Mouse (Mus musculus): Measurements from ENCODE around the gene Gpr61. TPM values are rescaled to one million over a fixed set of nuclear protein-coding genes. Genes with fewer than 3 reads are reported as not detected.

Gene Gpr61
- total RNA-seq, 1 experiment, result 0.09 TPM

DNA sequence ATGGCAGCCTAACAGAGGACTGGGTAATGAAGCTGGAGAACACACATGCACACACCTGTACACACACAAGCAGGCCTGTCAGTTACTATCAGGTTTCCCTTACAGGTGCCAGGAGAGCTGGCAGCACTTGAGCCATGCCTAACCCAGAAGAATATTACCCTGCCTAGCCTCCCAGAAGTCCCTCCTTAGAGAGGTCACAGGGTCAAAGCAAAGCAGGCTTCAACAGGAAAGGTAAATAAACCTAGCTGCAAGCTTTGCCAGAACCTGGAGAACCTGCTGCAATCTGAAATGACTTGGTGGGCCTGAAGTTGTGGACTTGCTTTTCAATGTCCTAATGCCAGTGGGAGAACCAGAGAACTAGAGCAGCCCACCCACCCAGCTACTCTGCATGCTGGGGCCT lies 47.8 kb upstream of the Gpr61 start:
- Histone ChIP-seq H3K36me3 (ENCODE audit: control insufficient read depth, insufficient read depth, low read length, poor library complexity, severe bottlenecking) (peaks cover 20% of the 10 kb centered on the region; the same call in 1 of the 2 replicates), H3K27ac (ENCODE audit: insufficient read depth, low read depth, low read length, poor library complexity, severe bottlenecking) (no peak overlapping the region), H3K9me3 (ENCODE audit: control insufficient read depth, insufficient read depth, low read depth, low read length) (no peaks in the 10 kb centered on the region), H3K9ac (ENCODE audit: insufficient read depth, low read depth, low read length, poor library complexity, severe bottlenecking) (no peak overlapping the region), H3K4me3 (ENCODE audit: insufficient read depth in 1 of 2, low read depth in 1 of 2, low read length in 2 of 2, poor library complexity in 1 of 2, severe bottlenecking in 1 of 2) (no peak overlapping the region), H3K4me1 (ENCODE audit: control insufficient read depth in 2 of 2, insufficient read depth in 2 of 2, low read length in 2 of 2, poor library complexity in 1 of 2) (peaks cover 2 to 24% of the 10 kb centered on the region in 2 experiments; a peak in 3 of 4 replicates)
- in situ Hi-C loops (cut with MboI; ENCODE audit: low sequenced_read_pairs in 2 of 2, unreplicated experiment in 2 of 2), result no loop called here
- TF ChIP-seq HCFC1 (IDR thresholded peaks at IDR 0.05; ENCODE audit: borderline replicate concordance, insufficient read depth, low read length), result no peak
- no peak for TF ChIP-seq ZC3H11A (IDR thresholded peaks at IDR 0.05; ENCODE audit: borderline replicate concordance, low read depth, low read length)
- no peak for TF ChIP-seq ZNF384 (IDR thresholded peaks at IDR 0.05; ENCODE audit: low read depth, low read length)
- no peak for TF ChIP-seq MAFK (IDR thresholded peaks at IDR 0.05; ENCODE audit: insufficient read depth, low read depth, low read length)
- no peak for TF ChIP-seq CHD2 (IDR thresholded peaks at IDR 0.05; ENCODE audit: low read depth, low read length)
- DNase-seq (ENCODE audit: low read depth, low spot score), result no peak

DNA sequence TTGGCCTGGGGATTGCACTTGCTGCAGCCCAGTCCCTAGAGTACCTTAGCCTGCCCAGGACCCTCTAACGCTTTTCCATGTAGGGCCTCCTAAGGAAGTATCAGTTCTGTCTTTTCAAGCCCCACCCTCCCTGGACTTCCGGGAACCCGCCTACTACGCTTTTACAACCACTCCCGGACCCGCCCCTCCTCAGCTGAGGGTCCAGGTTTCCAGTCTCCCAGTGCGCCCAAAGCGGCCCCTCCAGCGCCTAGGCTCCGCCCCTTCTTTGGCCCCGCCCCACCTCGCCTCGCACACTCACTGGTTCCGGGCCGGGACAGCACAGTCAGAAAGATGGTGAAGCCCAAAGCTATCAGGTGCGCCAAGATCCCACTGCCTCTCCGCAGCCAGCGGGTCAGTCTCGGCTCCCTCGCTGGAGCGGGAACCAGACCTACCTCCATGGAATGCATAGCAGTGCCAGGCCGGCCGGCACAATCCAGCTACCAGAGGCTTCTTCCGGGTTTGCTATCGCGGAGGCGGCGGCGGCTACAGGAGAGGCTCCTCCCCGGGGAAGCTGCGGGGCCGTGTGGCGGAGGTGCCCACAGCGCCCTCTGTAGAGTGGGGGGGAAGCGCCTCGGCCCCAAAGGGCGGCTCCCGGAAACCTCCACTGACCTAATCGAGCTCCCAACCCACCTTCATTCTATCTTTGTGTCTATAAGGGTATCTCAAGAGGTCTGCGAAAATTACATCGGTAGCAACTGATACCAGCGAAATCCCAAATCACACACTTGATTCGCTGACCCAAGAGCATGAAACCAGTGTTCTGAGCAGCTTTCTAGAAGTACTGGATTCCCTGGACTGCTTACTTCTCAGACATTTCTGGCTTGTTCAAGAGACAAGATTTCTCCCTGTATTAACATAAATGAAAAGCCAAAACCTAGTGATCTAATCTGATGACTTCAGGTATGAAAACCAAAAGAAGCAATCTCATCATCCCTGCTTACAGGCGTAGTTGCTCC lies 45.9 kb upstream of the Gpr61 start, which contains the start of gene Cyb561d1:
Cyb561d1 (minus strand) TSS at position 884 of the 995 bp plus-strand sequence.
- DNase-seq (ENCODE audit: low read depth, low spot score), result peak; percentile 96
- Histone ChIP-seq H3K27ac (ENCODE audit: insufficient read depth, low read depth, low read length, poor library complexity, severe bottlenecking) (peak within 1 kb of the TSS; percentile 70), H3K4me1 (ENCODE audit: control insufficient read depth in 2 of 2, insufficient read depth in 2 of 2, low read length in 2 of 2, poor library complexity in 1 of 2) (peaks cover 2 to 25% of the 10 kb centered on the region in 2 experiments; a peak in 3 of 4 replicates), H3K36me3 (ENCODE audit: control insufficient read depth, insufficient read depth, low read length, poor library complexity, severe bottlenecking) (peaks cover 10% of the 10 kb centered on the region; the same call in 1 of the 2 replicates), H3K9me3 (ENCODE audit: control insufficient read depth, insufficient read depth, low read depth, low read length) (no peaks in the 10 kb centered on the region), H3K9ac (ENCODE audit: insufficient read depth, low read depth, low read length, poor library complexity, severe bottlenecking) (peak within 1 kb of the TSS; percentile 89), H3K4me3 (ENCODE audit: insufficient read depth in 1 of 2, low read depth in 1 of 2, low read length in 2 of 2, poor library complexity in 1 of 2, severe bottlenecking in 1 of 2) (peak within 1 kb of the TSS; percentile 89 to 96)
- no peak for TF ChIP-seq ZNF384 (IDR thresholded peaks at IDR 0.05; ENCODE audit: low read depth, low read length)
- no peak for TF ChIP-seq ZC3H11A (IDR thresholded peaks at IDR 0.05; ENCODE audit: borderline replicate concordance, low read depth, low read length)
- no peak for TF ChIP-seq MAFK (IDR thresholded peaks at IDR 0.05; ENCODE audit: insufficient read depth, low read depth, low read length)
- TF ChIP-seq HCFC1 (IDR thresholded peaks at IDR 0.05; ENCODE audit: borderline replicate concordance, insufficient read depth, low read length), result 0 out of 2 replicates have a peak, but pooled peaks have one; percentile 13
- TF ChIP-seq CHD2 (IDR thresholded peaks at IDR 0.05; ENCODE audit: low read depth, low read length), result no peak
- in situ Hi-C loops (cut with MboI; ENCODE audit: low sequenced_read_pairs in 2 of 2, unreplicated experiment in 2 of 2), result no loop called here

DNA sequence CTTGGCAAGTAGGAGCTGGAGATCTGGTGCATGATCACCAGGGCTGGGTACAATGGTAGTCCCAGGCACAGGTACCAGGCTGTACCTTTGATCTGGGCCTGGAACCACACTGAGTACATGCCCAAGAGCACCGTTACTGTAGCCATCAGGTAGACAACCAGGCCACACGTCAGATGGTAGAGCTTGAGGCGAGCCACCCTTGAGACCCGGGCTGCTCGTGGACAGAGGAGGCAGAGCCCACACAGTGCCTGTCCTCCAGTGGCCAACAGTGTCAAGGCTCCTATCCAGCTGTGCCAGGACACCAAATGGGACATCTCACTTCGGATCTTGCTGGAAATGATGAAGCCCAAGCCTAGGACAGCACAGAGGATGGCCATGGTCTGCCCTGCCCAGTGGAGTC lies 44.5 kb upstream of the Gpr61 start:
- H3K9me3 ChIP-seq (ENCODE audit: control insufficient read depth, insufficient read depth, low read depth, low read length), result no peaks in the 10 kb centered on the region
- H3K4me1 ChIP-seq (ENCODE audit: control insufficient read depth in 2 of 2, insufficient read depth in 2 of 2, low read length in 2 of 2, poor library complexity in 1 of 2), result peaks cover 2 to 13% of the 10 kb centered on the region in 2 experiments; a peak in 3 of 4 replicates
- H3K9ac ChIP-seq (ENCODE audit: insufficient read depth, low read depth, low read length, poor library complexity, severe bottlenecking), result no peak overlapping the region
- H3K27ac ChIP-seq (ENCODE audit: insufficient read depth, low read depth, low read length, poor library complexity, severe bottlenecking), result no peak overlapping the region
- DNase-seq (ENCODE audit: low read depth, low spot score), result no peak
- in situ Hi-C loops (cut with MboI; ENCODE audit: low sequenced_read_pairs in 2 of 2, unreplicated experiment in 2 of 2), result no loop called here
- TF ChIP-seq MAFK (IDR thresholded peaks at IDR 0.05; ENCODE audit: insufficient read depth, low read depth, low read length) (no peak), ZNF384 (IDR thresholded peaks at IDR 0.05; ENCODE audit: low read depth, low read length) (no peak), HCFC1 (IDR thresholded peaks at IDR 0.05; ENCODE audit: borderline replicate concordance, insufficient read depth, low read length) (no peak), CHD2 (IDR thresholded peaks at IDR 0.05; ENCODE audit: low read depth, low read length) (no peak), ZC3H11A (IDR thresholded peaks at IDR 0.05; ENCODE audit: borderline replicate concordance, low read depth, low read length) (no peak)
- H3K4me3 ChIP-seq (ENCODE audit: insufficient read depth in 1 of 2, low read depth in 1 of 2, low read length in 2 of 2, poor library complexity in 1 of 2, severe bottlenecking in 1 of 2), result no peak overlapping the region
- peaks cover 8% of the 10 kb centered on the region; the same call in 1 of the 2 replicates for H3K36me3 ChIP-seq (ENCODE audit: control insufficient read depth, insufficient read depth, low read length, poor library complexity, severe bottlenecking)

DNA sequence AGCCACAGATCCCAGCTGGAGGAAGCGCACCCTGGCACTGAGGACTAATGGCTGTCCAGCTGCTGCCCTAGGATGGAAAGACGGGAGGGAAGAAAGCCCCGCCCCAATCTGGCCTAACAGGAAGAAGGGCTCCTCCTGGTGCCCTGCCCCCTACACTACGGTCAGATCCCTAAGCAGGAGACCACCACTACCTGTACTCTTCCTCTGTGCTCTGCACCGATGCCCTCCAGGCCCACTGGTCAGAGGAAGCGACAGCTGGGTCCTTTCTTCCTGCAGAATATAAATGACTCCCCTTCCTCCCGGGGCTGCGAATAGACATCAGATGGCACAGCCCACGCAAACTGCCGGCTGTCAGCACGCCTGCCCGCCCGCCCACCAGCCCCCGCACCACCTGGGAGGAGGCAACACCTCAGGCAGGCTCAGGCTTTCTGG lies 42.4 kb upstream of the Gpr61 start:
- Histone ChIP-seq H3K36me3 (ENCODE audit: control insufficient read depth, insufficient read depth, low read length, poor library complexity, severe bottlenecking) (0 out of 2 replicates have a peak, but pooled peaks cover 2% of the 10 kb centered on the region), H3K9ac (ENCODE audit: insufficient read depth, low read depth, low read length, poor library complexity, severe bottlenecking) (peak overlapping the region; percentile 18; the same call in 1 of the 2 replicates), H3K9me3 (ENCODE audit: control insufficient read depth, insufficient read depth, low read depth, low read length) (no peaks in the 10 kb centered on the region), H3K4me3 (ENCODE audit: insufficient read depth in 1 of 2, low read depth in 1 of 2, low read length in 2 of 2, poor library complexity in 1 of 2, severe bottlenecking in 1 of 2) (peak overlapping the region in 1 of 2 experiments; percentile 17; a peak in 1 of 4 replicates), H3K27ac (ENCODE audit: insufficient read depth, low read depth, low read length, poor library complexity, severe bottlenecking) (no peak overlapping the region), H3K4me1 (ENCODE audit: control insufficient read depth in 2 of 2, insufficient read depth in 2 of 2, low read length in 2 of 2, poor library complexity in 1 of 2) (peaks cover 2 to 10% of the 10 kb centered on the region in 2 experiments; a peak in 3 of 4 replicates)
- in situ Hi-C loops (cut with MboI; ENCODE audit: low sequenced_read_pairs in 2 of 2, unreplicated experiment in 2 of 2), result no loop called here
- TF ChIP-seq MAFK (IDR thresholded peaks at IDR 0.05; ENCODE audit: insufficient read depth, low read depth, low read length) (no peak), ZNF384 (IDR thresholded peaks at IDR 0.05; ENCODE audit: low read depth, low read length) (no peak), ZC3H11A (IDR thresholded peaks at IDR 0.05; ENCODE audit: borderline replicate concordance, low read depth, low read length) (no peak), HCFC1 (IDR thresholded peaks at IDR 0.05; ENCODE audit: borderline replicate concordance, insufficient read depth, low read length) (no peak), CHD2 (IDR thresholded peaks at IDR 0.05; ENCODE audit: low read depth, low read length) (no peak)
- no peak for DNase-seq (ENCODE audit: low read depth, low spot score)

Measured in ES-E14 (cell line).